Mouse (Mus musculus): ENCODE measurements around the gene Toe1.
"Not testable (repeated sequence)": the region's sequence is repeated elsewhere in the genome, so short reads cannot be mapped to it uniquely, and the experiment has no call there.

Gene Toe1

DNA sequence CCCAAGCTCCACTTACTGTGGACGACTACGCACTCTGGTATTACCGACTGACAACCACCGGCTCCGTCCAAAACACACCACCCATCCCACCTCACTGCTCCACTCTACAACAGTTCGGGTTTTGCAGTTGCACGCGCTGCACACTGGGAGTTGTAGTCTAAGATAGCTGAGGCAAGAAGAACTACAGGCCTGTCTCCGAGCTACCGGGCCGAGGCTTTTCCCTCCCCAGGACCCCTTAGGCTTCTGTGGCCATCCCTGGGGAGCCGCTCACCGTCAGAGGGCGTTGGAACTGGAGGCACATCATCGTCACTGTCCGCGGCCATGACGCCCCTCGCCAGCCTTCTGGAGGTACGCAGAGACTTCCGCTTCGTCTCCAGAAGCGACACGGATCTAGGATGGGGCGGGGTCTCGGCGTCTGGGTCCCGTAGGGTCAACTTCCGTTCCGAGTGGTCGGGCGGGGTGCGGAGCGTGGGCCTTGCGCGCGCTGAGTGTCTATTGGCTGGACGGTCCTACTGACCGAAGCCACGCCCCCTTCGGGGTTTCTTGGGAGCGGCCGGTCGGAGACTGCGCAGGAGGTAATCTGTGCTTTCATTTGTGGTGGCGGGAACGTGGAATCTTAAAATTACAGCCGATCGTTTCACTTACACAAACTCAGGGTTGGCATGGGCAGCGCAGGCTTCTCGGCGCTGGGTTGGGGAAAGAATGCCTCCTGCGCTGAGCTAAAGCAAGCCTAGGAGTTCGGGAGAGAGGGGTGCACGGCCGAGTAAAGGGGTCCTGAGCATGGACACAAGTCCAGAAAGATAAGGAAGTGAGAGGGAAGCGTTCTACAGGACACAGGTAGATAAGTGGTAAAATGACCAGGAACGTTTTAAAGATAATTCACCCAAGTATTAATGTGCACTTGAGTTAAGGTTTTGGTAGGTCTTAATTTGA, at the start of gene Toe1, which contains the start of gene Mutyh:
Gene Toe1, minus strand, starts transcription at position 444 of the 933 bp plus-strand sequence.
Gene Mutyh, plus strand, starts transcription at position 527 of the 933 bp plus-strand sequence.
- DNase-seq: peak; percentile 90 to 91

DNA sequence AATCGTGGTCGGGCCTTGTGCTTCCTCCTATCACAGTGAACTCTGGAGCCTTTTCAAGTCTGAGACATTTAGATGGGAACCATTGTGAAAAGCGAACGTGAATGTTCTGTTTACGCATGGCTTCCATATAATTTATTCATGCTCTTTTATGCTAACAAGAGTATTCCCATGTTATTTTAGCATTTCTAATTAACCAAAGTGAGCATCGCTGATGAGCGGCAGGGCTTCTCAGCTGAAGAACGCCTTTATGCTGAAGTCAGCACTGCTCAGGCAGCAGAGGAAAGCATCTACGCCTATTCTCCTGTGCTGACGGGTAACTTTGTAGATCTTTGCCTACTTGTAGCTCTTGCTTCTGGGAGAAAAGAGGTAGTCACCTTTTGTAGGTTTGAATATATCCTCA, 49.8 kb upstream of the Toe1 start:
- no peak for DNase-seq

DNA sequence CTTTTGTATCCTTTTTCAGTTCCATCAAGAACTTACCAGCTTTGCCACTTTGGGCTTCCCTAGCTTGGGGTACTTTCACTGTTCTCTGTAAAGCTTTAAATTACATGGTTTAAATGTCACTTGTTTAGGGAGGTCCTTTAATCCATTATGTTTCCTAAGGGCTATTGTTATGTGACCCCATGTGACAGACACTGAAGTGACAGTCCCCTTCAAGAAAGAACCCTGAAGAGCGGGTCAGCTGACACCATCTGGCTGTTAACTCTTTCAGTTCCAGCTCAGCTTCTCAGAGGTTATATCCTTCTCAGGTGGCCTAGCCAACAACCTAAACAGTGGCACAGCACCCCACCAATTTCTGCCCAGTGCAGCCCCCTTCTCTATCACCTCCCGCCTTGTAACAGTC, 46.8 kb upstream of the Toe1 start:
- no peak for DNase-seq

DNA sequence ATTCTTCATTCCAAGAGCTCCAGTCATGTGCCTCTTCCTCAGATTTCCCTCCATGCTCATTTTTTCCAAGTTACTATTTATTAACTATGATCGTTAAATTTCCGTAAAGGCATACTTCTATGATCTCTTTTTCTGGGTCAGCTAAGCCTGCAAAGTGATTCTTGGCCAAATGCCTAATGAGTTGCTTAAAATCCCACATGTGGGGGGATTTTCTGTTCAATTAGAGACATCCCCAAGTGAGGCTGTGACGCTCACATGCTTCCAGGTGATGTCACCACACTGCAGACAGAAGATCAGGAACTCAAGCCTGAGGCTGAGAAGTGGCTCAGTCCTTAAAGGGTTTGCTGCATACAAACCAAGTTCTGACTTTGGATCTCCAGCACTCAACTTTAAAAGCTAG, 42.5 kb upstream of the Toe1 start:
- no peak for DNase-seq

DNA sequence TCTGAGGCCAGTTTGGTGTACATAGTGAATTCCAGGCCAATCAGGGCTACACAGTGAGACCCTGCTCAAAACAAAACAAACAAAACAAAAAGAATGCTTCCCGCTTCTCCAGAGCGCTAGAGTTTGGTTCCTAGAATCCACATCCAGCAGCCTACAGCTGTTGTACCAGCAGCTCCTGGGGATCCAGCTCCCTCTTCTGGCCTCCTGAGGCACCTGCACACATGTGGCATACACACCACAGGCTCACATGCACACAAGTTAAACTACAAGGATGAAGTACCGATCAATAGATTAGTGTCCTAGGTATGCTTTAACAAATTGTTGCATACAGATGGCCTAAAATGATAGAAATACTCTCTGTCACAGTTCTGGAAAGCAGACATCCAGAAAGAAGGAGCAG, 36.9 kb upstream of the Toe1 start:
- DNase-seq: no peak

DNA sequence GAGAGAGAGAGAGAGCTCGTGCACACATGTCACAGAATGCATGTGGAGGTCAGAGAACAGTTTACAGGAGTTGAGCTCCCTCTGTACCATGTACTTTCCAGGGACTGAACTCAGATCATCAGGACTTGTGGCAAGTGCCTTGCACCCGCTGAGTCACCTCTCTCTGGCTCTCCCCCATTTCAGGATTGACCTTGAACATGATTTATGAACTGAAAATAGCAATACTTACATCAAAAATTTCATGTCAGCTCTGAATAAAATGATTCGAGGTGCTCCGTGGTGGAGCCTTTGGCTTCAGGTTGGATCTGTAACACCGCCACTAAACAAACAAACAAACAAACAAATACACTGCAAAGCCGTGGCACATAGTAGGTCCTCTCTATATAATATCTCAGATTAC, 33.4 kb upstream of the Toe1 start:
- no peak for DNase-seq

DNA sequence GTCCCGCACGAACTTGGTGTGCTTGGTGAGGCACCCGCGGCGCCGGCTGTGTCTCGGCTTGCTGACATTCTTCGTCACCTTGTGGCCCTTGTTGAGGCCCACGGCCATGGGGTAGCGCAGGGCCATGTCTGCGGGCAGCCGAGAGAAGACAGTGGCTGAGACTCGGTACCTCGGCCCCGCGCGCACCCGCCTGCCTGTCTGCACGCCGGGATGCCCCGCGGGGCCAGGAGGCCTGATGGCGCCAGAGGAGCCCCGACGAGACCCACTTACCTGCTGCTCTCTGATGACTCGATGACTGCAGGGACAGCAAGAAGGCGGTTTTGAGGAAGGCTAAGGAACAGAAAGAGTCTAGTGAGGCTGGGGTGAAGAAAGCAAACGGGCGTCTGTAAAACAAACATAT, 32.7 kb upstream of the Toe1 start:
- DNase-seq: not testable (repeated sequence)

DNA sequence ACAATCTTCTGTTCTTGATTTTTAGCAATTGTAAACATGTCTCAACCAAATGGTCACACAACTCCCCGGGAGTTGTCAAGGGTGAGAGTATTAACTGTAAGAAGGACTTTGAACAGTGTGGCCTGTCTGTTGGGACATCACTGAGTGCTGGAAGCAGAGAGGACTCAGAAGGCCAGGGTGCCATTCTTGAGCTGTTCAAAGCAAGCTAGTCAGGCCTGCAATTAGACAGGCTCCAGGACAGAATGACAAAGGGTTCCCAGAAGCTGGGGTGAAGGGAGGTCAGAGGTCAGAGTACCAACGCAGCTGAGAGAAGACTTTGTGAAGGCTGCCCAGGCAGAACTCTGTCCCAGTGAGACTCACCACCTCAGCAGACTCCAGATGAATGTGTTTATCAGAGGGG, 31.6 kb upstream of the Toe1 start:
- no peak for DNase-seq

DNA sequence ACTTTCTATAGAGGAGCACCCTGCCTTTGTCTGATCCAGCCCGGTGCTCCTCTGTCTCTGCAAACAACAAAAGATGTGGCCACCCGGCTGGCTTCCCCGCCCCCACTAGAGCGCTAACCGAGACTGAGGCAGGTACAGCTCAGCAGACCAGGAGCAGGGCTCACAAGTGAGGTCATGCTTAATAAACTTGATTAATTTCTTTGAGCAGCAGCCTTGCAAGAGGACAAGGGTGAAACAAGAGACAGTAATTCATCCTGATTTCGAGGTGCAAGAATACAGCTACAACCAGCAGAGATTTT, 22.6 kb upstream of the Toe1 start:
- DNase-seq: no peak

DNA sequence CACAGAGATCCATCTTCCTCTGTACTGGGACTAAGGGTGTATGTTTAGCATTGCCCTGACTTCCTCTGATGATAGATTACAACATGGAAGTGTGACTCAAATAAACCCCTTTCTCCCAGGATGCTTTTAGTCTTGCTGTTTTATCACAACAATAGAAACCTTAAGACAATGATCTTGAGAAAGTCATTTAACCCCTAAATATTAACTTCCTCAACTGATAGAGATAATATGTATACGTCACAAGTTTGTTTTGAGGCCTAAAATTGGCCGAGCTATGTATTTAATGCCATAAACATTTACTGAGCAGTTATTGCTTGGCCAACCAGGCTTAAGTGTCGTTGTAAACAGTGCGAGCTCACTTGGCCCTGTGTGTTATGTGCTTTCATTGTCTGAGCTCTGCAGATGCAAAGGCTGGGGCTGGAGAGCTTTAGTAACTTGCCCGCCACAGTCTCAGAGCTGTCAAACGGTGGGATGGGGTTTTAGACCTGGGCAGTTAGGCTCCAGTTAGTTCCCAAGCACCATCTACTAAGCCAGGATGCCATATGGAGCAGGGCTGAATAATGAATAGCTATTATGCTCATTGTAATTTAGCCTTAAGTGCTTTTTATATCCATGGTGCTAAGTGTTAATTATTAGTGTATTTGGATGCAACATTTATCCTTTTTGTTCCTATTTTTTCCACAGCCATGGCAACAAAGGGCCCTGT, 22.1 kb upstream of the Toe1 start:
- DNase-seq: no peak

DNA sequence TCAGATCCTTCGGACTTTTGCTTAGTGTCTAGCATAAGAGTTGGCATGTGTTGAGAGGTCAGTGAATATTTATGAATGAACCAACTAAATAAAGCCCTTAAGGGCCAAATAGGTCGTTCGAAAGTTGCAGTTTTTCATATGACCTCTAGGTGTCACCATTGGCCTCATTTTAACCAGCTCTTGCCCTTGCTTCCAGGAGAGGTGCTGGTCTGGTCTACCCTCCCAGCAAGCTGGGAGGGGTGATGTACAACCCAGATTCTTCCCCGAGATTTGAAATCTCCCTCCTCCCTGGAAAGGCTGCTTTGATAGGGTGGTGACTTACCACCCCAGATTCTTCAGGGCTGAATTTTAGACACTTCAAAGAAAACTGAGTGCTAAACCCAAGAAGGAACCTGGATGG, 20.4 kb upstream of the Toe1 start:
- peak; percentile 66 for DNase-seq

DNA sequence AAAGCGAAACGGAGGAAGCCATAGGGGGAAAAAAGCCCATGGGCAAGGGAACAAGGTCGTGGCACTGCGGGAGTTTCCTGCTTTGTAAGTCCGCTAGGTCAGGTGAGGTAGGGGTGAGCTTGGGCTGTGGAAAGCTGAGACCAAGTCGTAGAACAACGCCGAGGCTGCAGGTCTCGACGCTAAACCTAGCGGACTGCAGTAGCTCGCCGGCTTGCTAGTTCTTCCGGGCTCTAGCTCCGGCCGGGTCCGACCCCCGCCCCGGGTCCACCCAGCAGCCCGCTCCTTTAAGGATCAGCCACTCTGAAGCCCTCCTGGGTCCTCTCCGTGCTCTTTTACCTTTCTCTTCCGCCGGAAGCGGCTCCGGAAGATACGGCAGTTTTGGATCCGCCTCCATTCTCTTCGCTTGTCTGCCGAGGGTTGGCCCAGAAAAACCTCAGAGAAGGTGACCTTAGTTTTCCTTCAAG, 17.1 kb upstream of the Toe1 start:
- peak; percentile 69 to 71 for DNase-seq

DNA sequence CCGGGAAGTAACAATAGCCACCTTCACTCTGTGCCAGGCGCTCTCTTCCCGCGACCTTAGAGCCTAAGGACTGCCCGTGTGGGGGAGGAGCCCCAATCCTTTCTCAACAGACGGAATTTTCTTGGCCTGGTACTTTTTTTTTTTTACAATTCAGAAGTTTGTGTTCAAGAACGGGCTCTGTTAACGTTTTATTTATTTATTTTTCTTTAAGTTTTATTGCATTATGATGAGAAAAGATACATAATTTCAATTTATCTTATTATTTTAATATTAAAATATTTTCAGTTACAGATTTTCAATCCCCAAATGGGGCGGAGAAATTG, 14.2 kb upstream of the Toe1 start, which contains the start of gene Hpdl:
Gene Hpdl, minus strand, starts transcription at position 14 of the 323 bp plus-strand sequence.
- no peak for DNase-seq

DNA sequence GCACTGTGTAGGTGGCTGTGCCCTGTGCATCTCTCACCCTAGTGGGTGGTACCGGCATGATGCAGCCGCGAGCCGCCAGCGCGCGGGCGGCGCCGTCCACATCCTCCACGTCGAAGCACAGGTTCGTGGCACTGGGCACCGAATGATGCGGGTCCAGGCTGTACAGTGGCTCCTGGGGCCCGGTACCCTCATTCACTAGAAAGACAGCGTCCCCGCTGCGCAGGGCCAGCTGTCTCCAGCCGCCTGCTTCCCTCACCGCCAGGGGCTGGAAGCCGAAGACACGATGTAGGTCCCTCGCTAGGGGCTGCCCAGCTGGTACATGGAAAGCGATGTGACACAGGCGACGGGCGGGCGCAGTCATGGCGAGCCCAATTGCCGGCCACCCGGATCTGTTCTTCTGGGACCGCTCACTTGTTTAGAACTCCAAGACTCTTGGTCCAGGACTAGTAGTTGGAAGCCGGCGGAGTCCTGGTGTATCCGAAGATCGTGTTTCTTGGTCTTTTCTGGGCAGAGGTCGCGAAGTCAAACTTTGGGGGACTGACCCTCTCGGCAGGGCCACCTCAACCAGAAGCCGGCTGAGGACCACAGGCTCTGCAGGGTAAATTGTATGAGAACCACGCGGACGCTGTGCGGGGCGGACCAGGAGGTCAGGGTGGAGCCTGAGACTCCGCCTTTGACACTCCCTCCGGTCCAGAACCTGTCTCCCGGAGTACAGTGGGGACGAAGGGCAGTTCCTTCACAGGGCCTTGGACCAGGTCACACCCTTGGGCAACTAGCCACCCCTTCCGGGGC, 13.7 kb upstream of the Toe1 start:
- peak; percentile 56 to 59 for DNase-seq

DNA sequence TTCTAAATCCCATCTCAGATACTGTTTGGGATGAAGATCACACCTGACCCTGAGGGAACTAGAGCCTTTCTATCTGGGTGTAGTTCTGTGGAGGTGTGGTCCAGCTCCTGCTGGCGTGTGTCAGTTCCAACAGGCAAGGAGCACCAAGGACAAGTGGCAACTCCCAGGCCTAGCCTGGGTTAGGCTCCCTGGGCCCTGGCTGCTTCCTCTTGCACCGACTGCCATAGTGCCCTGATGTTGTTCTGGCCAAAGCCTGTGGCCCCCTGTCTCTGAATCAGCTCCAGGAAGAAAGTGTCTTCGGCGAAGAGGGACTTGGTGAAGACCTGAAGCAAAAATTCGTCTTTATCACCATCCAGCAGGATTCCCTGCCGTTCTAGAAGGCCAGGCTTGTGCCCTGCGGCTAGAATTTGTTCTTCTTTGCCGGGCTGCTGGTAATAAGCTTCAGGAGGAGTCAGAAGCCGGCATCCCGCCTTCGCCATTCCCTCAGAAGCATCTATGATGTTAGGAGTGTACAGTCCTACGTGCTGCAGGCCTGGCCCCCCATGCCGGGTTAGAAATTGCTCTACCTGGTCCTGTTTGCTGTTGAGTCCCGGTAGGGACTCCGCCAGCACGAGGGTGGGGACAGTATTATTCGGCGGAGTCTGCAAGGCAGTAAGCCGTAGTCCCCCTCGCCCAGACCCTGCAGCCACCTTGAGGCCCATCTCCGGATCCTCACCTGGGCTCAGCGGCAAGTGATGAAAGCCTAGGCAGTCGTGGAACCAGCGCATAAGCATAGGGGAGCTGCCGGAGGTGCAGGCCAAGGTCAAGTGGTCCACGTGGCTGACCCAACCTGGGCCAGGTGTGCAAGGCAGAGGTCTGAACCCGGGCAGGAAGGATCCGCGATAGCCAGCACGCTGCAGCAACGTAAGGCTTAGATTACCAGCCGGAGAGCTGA, 12.8 kb upstream of the Toe1 start:
- DNase-seq: no peak

DNA sequence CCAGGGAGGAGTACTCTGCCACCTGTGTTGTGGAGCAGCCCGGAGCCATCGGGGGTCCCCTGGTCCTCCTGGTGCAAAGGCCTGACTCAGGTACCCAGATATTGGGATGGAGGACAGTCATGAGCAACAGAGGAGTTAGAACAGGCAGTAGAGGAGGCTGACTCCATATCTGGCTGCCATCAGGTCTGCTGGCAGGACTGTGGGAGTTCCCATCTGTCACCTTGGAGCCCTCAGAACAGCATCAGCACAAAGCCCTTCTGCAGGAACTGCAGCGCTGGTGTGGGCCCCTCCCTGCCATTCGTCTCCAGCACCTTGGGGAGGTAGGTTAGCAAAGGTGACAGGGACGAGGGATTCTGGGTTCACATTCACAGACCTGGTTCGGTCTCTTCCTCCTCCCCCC, 10.0 kb upstream of the Toe1 start:
- no peak for DNase-seq

DNA sequence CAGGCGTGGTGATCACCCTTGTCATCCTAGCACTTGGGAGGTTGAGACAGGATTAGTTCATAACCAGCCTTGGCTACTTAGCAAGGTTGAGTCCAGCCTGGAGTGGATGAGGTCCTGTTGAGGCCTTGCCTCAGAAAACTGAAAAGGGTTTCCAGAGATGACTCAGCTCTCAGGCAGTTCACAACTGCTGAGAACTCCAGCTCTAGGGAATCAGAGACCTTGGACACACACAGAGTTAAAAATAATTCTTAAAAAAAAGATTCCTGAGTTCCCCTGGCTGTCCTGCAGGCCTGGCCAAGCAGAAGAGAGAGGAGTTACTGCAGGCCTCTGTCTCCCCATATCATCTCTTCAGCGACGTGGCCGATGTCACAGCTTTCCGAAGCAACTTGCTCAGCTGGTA, 7.8 kb upstream of the Toe1 start:
- no peak for DNase-seq

DNA sequence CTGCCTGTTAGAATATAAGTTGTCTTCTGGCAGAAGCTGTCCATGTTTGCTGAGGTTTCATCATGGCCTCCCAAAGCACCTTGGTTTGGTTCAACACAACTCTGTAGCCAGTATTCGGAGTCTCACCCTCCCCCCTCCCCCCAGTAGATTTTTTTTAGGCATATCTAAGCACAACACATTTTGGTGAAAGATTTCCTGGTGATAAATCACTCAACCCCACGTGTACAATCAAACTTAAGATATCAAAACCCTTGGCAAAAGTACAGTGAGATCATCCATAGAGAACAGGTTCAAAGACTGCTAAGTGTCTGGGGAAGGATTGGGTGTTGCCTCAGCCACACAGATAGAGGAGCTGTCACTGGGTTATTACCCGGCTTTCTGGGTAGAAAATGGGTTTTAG, 3.6 kb upstream of the Toe1 start:
- DNase-seq: no peak

DNA sequence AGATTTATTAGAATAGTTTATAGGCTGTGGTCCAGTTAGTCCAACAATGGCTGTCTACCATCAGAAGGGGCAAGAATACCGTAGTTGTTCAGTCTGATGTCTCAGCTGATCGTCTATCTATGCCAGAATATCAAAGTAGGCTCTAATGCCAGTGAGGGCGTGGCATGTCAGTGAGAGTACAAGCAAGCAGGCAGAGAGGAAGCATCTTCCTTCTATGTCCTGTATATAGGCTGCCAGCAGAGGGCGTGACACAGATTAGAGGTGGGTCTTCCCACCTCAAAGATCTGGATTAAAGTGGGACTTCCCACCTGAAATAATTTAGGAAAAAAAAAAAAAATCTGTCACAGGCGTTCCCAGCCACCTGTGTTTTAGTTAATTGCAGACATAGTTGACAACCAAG, 7.5 kb downstream of the Toe1 start:
- DNase-seq: peak; percentile 32 to 38

DNA sequence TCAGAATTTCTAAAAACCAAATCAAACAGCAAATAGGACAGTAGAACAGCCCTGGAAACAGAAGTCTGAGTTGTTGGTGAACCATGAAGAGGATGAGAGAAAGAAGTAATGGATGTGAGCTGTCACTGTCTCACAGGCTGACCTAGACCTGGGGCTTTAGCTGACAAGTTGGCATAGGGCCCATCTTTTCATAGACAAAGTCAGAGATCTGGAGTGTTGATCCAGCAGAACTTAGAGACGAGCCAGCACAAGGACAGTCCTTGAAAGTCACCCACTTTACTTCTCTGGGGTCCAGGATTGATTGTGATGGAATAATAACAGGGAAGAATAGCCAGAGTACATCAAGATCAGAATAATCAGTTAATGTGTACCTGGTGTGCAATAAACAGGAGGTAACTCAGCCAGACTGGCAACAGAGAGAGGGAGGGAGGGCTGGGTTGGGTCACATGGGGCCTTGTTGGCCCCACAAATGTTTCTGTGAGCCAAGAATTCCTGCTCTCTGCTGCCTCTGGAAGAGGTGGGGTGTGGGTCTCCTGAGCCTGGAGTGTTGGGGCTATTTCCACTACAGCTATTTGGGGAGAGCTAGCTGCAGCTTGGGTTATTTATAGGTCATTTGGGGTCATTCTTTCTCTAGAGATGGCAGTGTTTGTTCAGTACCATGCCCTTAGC, 10.9 kb downstream of the Toe1 start:
- no peak for DNase-seq

DNA sequence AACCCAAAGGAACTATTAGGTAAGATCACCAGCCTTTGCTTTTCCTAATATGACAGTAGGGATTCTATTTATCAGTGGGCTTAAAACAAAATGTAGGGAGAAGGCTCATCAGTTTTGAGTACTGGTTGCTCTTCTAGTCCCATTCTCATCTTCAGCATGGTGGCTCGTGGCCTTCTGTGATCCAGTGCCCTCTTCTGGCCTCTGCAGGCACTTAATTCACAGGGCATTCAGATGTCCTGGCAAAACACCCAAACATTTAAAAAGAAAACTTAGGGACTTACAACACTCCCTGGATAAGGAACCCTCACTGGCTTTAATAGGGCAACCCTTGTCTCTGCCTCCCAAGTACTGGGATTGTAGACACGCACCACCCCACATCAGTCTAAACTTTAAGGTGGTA, 13.2 kb downstream of the Toe1 start:
- no peak for DNase-seq

DNA sequence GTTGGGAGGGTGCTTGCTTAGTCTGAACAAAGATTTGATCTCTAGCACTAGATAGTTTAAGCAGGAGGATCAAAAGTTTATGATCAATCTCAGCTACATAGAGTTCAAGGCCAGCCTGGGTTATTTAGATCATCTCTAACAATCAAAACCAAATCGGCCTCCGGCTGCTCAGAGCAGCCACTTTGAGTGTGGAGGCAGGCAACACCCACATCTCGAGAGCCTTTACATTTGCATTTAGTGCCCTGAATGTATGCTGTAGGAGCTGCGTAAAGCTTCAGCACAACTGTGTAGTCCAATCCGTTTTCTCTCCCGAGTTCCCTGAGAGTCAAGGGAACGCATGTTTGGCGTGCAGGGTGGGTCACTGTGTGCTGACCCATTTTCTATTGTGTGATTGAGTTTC, 15.0 kb downstream of the Toe1 start:
- DNase-seq: no peak
